Mouse (Mus musculus) left cerebral cortex, postnatal 4 days (tissue): ENCODE data around the gene Tmc8. TPM values are rescaled to one million over a fixed set of nuclear protein-coding genes. Genes with fewer than 3 reads are reported as not detected.

Experiments
- total RNA-seq, 2 experiments: library from RNA; stranded (reverse); gene quantifications; 2 replicates each; pipeline ENCODE4 v1.2.3; 2021

The Tmc8 gene
- total RNA-seq, 2 experiments from 2014 or later = 1.2 to 1.5 TPM

Other genes with a start within 250 kb of the Tmc8 start
- gene Tnrc6c, start 127.8 kb upstream of the Tmc8 start, total RNA-seq = 10 to 100 TPM; 89.8 to 90.7 TPM
- gene Tmc6, start 122 bp downstream of the Tmc8 start, total RNA-seq = 1 to 10 TPM; 3.5 TPM
- gene 6030468B19Rik, start 15.6 kb downstream of the Tmc8 start, total RNA-seq = not detected
- 1 to 10 TPM; 4.4 to 5.1 TPM for gene Gm20708, start 27.6 kb downstream of the Tmc8 start, total RNA-seq
- 10 to 100 TPM in 1 of 2 experiments, 1 to 10 TPM in 1; 9.2 to 14.1 TPM for gene Syngr2, start 27.6 kb downstream of the Tmc8 start, total RNA-seq
- gene Afmid, start 43.8 kb downstream of the Tmc8 start, total RNA-seq = 10 to 100 TPM in 1 of 2 experiments, 1 to 10 TPM in 1; 7.8 to 11.5 TPM
- 1 to 10 TPM; 8.9 to 9.0 TPM for gene Tk1, start 44.0 kb downstream of the Tmc8 start, total RNA-seq
- 1 to 10 TPM; 6.3 to 6.7 TPM for gene Birc5, start 67.2 kb downstream of the Tmc8 start, total RNA-seq
- not detected for gene Tmem235, start 78.7 kb downstream of the Tmc8 start, total RNA-seq
- 1 to 10 TPM; 2.1 to 3.3 TPM for gene Tha1, start 91.4 kb downstream of the Tmc8 start, total RNA-seq
- gene Socs3, start 188.0 kb downstream of the Tmc8 start, total RNA-seq = 1 to 10 TPM; 3.8 to 4.1 TPM
- 10 to 100 TPM; 56.9 to 58.6 TPM for gene Pgs1, start 204.2 kb downstream of the Tmc8 start, total RNA-seq